In genomic region chr13:99872059-99872458, GRCm38 (mm10) we compare ENCODE assay signal across 27 mouse cellular contexts. TPM values are rescaled to one million over a fixed set of nuclear protein-coding genes. Genes with fewer than 3 reads are reported as not detected.
DNase-seq lines count a peak whose midpoint lies in the region; TF ChIP-seq lines count a peak whose summit lies in the region.
"Had no signal": no experiment of that assay in that cellular context is flagged by ENCODE, and none has a peak within 500 bp of the region (broad histone marks: within the 10 kb centered on the region; RNA-seq: fewer than 3 reads in every experiment).

No protein-coding gene starts in this region.

- TF ChIP-seq EP300 in heart, adult 2 months (IDR thresholded peaks at IDR 0.05; ENCODE audit: insufficient read depth, low read depth, low read length): no peak

- no peaks in the 10 kb centered on the region for H3K4me1 ChIP-seq in heart, adult 2 months (ENCODE audit: control insufficient read depth, insufficient read depth, low read length)
- H3K4me1 ChIP-seq: forebrain, embryonic 10.5 days; hindbrain, embryonic 13.5 days; midbrain, embryonic 12.5 days had no signal

- DNase-seq in heart, adult 2 months: no peak
- DNase-seq in heart, adult 11 months: no peak
- no peak for DNase-seq in left cerebral cortex, adult 2 months (ENCODE audit: extremely low spot score in 1 of 2, low spot score in 2 of 2)
- DNase-seq in left cerebral cortex, adult 8-10 months (ENCODE audit: low spot score in 2 of 2): no peak
- DNase-seq in 416B (ENCODE audit: low read depth) (peak; percentile 20), R1 (ENCODE audit: low read depth, low spot score) (peak; percentile 63)
- DNase-seq in adrenal gland, postnatal 10 days: no peak
- no peak for DNase-seq in right cerebral cortex, adult 2 months (ENCODE audit: low spot score in 2 of 2)
- DNase-seq: adrenal gland, adult 2 months; B cell, adult 2 months; cerebellum, adult 18-20 months; cerebellum, postnatal 14 days; gastrocnemius, postnatal 14 days; kidney, adult 11 months; kidney, postnatal 14 days; right cerebral cortex, postnatal 14 days; thymus, postnatal 25 days had no signal

- 69% methylated on average over 1 of the region's 1 CpGs for WGBS in heart, adult 2 months

- H3K27me3 ChIP-seq in heart, adult 2 months (ENCODE audit: control insufficient read depth, insufficient read depth, low read length): no peaks in the 10 kb centered on the region
- H3K27me3 ChIP-seq: CH12.LX; hindbrain, embryonic 13.5 days; midbrain, embryonic 12.5 days had no signal

- no peaks in the 10 kb centered on the region for H3K79me2 ChIP-seq in heart, adult 2 months (replicated peaks; ENCODE audit: control insufficient read depth, insufficient read depth, low read length)

- peak; percentile 40 for TF ChIP-seq CTCF in heart, adult 2 months (IDR thresholded peaks at IDR 0.05)
- TF ChIP-seq CTCF in left cerebral cortex, adult 2 months (IDR thresholded peaks at IDR 0.05): peak; percentile 2; the same call in 1 of the 2 replicates

- intact Hi-C loops in heart, adult 2 months (cut with DNase I): no loop called here
- intact Hi-C loops in left cerebral cortex, adult 2 months (cut with DNase I): no loop called here

- H3K36me3 ChIP-seq in heart, adult 2 months (ENCODE audit: control insufficient read depth, insufficient read depth, low read length): no peaks in the 10 kb centered on the region
- H3K36me3 ChIP-seq: forebrain, embryonic 10.5 days; hindbrain, embryonic 13.5 days; midbrain, embryonic 12.5 days had no signal

- H3K9ac ChIP-seq in heart, adult 2 months (ENCODE audit: low read depth, low read length): no peak overlapping the region
- H3K9ac ChIP-seq: hindbrain, embryonic 13.5 days; liver, embryonic 14.5 days; midbrain, embryonic 12.5 days had no signal

- H3K4me3 ChIP-seq in heart, adult 2 months: no peak overlapping the region
- H3K4me3 ChIP-seq in left cerebral cortex, adult 2 months: no peak overlapping the region
- H3K4me3 ChIP-seq: forebrain, embryonic 10.5 days; hindbrain, embryonic 13.5 days; midbrain, embryonic 12.5 days had no signal

- TF ChIP-seq POLR2A in heart, adult 2 months (IDR thresholded peaks at IDR 0.05; ENCODE audit: insufficient read depth, low read depth, low read length): no peak

- H3K27ac ChIP-seq in heart, adult 2 months: no peak overlapping the region
- no peak overlapping the region for H3K27ac ChIP-seq in left cerebral cortex, adult 2 months
- H3K27ac ChIP-seq: forebrain, embryonic 10.5 days; hindbrain, embryonic 13.5 days; liver, embryonic 14.5 days; midbrain, embryonic 12.5 days had no signal

RNA-seq across cellular contexts. Expression of gene Cartpt, which starts 28.8 kb away (rescaled TPM):
- under 1 TPM; 0.26 to 0.41 TPM for total RNA-seq in heart, adult 2 months (2021)
- 0.25 and 0.79 TPM in 2 replicates for polyA plus RNA-seq in heart, adult 2 months (2012; rRNA removed)
- 10 to 100 TPM; 24.2 to 27.1 TPM for total RNA-seq in left cerebral cortex, adult 2 months (2021)
- total RNA-seq in left cerebral cortex, adult 8-10 months (2022): 10 to 100 TPM; 22.8 to 26.8 (median 25.4) TPM
- 10 to 100 TPM in 1 of 2 experiments, 1 to 10 TPM in 1; 8.1 to 11.7 TPM for total RNA-seq in adrenal gland, postnatal 10 days (2021)
- total RNA-seq: CH12.LX; gastrocnemius, postnatal 14 days; heart, adult 8-10 months; heart, postnatal 25 days; megakaryocyte progenitor cell, adult 5-6 weeks; monocyte, adult 5-6 weeks; neutrophil, adult 5-6 weeks had no signal
- polyA plus RNA-seq: liver, embryonic 14.5 days had no signal

Comparison
In these comparisons a context has a peak if more than half of its experiments do, and no peak if none do; other contexts are left out.
1. DNase-seq: peak in 416B (single experiment) and R1 (single experiment); none in heart, adult 2 months (0 of 2), heart, adult 11 months (single experiment), left cerebral cortex, adult 2 months (0 of 2), left cerebral cortex, adult 8-10 months (0 of 2), adrenal gland, postnatal 10 days (single experiment) and right cerebral cortex, adult 2 months (0 of 2).
2. RNA of gene Cartpt, which starts 28.8 kb away (total RNA-seq): 24.2 to 27.1 TPM in left cerebral cortex, adult 2 months, 22.8 to 26.8 TPM in left cerebral cortex, adult 8-10 months and 8.1 to 11.7 TPM in adrenal gland, postnatal 10 days; 0.26 to 0.41 TPM in heart, adult 2 months; every median in the first group is over 4 times any median in the second.